Mouse (Mus musculus): ENCODE measurements around the gene Mrps34. TPM values are rescaled to one million over a fixed set of nuclear protein-coding genes. Genes with fewer than 3 reads are reported as not detected.

Mrps34 gene
- polyA plus RNA-seq, 1 experiment from 2014 or later: 80.4 TPM

Other genes starting within 250 kb of the Mrps34 start
- gene Slc9a3r2, start 244.8 kb upstream of the Mrps34 start, polyA plus RNA-seq (2015; fragmentation: Nextera tagmentation; extraction: Ambion mirVana): 58.1 and 59.3 TPM in 2 replicates
- 0.80 TPM in 2 replicates for gene Npw, start 236.7 kb upstream of the Mrps34 start, polyA plus RNA-seq (2015; fragmentation: Nextera tagmentation; extraction: Ambion mirVana)
- 22.2 and 24.7 TPM in 2 replicates for gene Zfp598, start 225.4 kb upstream of the Mrps34 start, polyA plus RNA-seq (2015; fragmentation: Nextera tagmentation; extraction: Ambion mirVana)
- 7.8 and 8.4 TPM in 2 replicates for gene Syngr3, start 205.2 kb upstream of the Mrps34 start, polyA plus RNA-seq (2015; fragmentation: Nextera tagmentation; extraction: Ambion mirVana)
- gene Gfer, start 199.0 kb upstream of the Mrps34 start, polyA plus RNA-seq (2015; fragmentation: Nextera tagmentation; extraction: Ambion mirVana): 46.6 and 48.1 TPM in 2 replicates
- 2.5 and 3.1 TPM in 2 replicates for gene Noxo1, start 198.9 kb upstream of the Mrps34 start, polyA plus RNA-seq (2015; fragmentation: Nextera tagmentation; extraction: Ambion mirVana)
- 79.8 and 84.6 TPM in 2 replicates for gene Tbl3, start 187.5 kb upstream of the Mrps34 start, polyA plus RNA-seq (2015; fragmentation: Nextera tagmentation; extraction: Ambion mirVana)
- not detected in 2 replicates for gene Rnf151, start 177.1 kb upstream of the Mrps34 start, polyA plus RNA-seq (2015; fragmentation: Nextera tagmentation; extraction: Ambion mirVana)
- gene Rps2, start 177.0 kb upstream of the Mrps34 start, polyA plus RNA-seq (2015; fragmentation: Nextera tagmentation; extraction: Ambion mirVana): 1,267 and 1,298 TPM in 2 replicates
- 206 and 215 TPM in 2 replicates for gene Ndufb10, start 170.6 kb upstream of the Mrps34 start, polyA plus RNA-seq (2015; fragmentation: Nextera tagmentation; extraction: Ambion mirVana)
- gene Rpl3l, start 167.3 kb upstream of the Mrps34 start, polyA plus RNA-seq (2015; fragmentation: Nextera tagmentation; extraction: Ambion mirVana): not detected in 2 replicates
- gene Msrb1, start 158.5 kb upstream of the Mrps34 start, polyA plus RNA-seq (2015; fragmentation: Nextera tagmentation; extraction: Ambion mirVana): 23.1 and 26.0 TPM in 2 replicates
- gene Hs3st6, start 142.1 kb upstream of the Mrps34 start, polyA plus RNA-seq (2015; fragmentation: Nextera tagmentation; extraction: Ambion mirVana): 2.6 and 3.7 TPM in 2 replicates
- gene Meiob, start 90.8 kb upstream of the Mrps34 start, polyA plus RNA-seq (2015; fragmentation: Nextera tagmentation; extraction: Ambion mirVana): not detected in 2 replicates
- gene Hagh, start 55.0 kb upstream of the Mrps34 start, polyA plus RNA-seq (2015; fragmentation: Nextera tagmentation; extraction: Ambion mirVana): 27.6 and 28.0 TPM in 2 replicates
- 18.4 and 20.4 TPM in 2 replicates for gene Fahd1, start 44.8 kb upstream of the Mrps34 start, polyA plus RNA-seq (2015; fragmentation: Nextera tagmentation; extraction: Ambion mirVana)
- 0.26 and 0.50 TPM in 2 replicates for gene Igfals, start 29.1 kb upstream of the Mrps34 start, polyA plus RNA-seq (2015; fragmentation: Nextera tagmentation; extraction: Ambion mirVana)
- gene Nubp2, start 8.8 kb upstream of the Mrps34 start, polyA plus RNA-seq (2015; fragmentation: Nextera tagmentation; extraction: Ambion mirVana): 49.6 and 49.8 TPM in 2 replicates
- gene Spsb3, start 8.5 kb upstream of the Mrps34 start, polyA plus RNA-seq (2015; fragmentation: Nextera tagmentation; extraction: Ambion mirVana): 38.5 and 40.0 TPM in 2 replicates
- gene Eme2, start within 50 bp of the Mrps34 start, polyA plus RNA-seq (2015; fragmentation: Nextera tagmentation; extraction: Ambion mirVana): 33.9 and 35.6 TPM in 2 replicates
- 35.5 and 38.2 TPM in 2 replicates for gene Nme3, start 1.4 kb downstream of the Mrps34 start, polyA plus RNA-seq (2015; fragmentation: Nextera tagmentation; extraction: Ambion mirVana)
- gene Mapk8ip3, start 41.9 kb downstream of the Mrps34 start, polyA plus RNA-seq (2015; fragmentation: Nextera tagmentation; extraction: Ambion mirVana): 42.7 and 45.2 TPM in 2 replicates
- 224 and 236 TPM in 2 replicates for gene Jpt2, start 65.6 kb downstream of the Mrps34 start, polyA plus RNA-seq (2015; fragmentation: Nextera tagmentation; extraction: Ambion mirVana)
- 7.4 and 8.4 TPM in 2 replicates for gene Cramp1l, start 120.7 kb downstream of the Mrps34 start, polyA plus RNA-seq (2015; fragmentation: Nextera tagmentation; extraction: Ambion mirVana)
- gene Ift140, start 121.0 kb downstream of the Mrps34 start, polyA plus RNA-seq (2015; fragmentation: Nextera tagmentation; extraction: Ambion mirVana): 18.7 and 22.5 TPM in 2 replicates
- 14.1 and 15.4 TPM in 2 replicates for gene Tmem204, start 188.5 kb downstream of the Mrps34 start, polyA plus RNA-seq (2015; fragmentation: Nextera tagmentation; extraction: Ambion mirVana)
- gene Telo2, start 220.9 kb downstream of the Mrps34 start, polyA plus RNA-seq (2015; fragmentation: Nextera tagmentation; extraction: Ambion mirVana): 47.6 and 54.3 TPM in 2 replicates
- 1.3 and 1.7 TPM in 2 replicates for gene Ptx4, start 225.6 kb downstream of the Mrps34 start, polyA plus RNA-seq (2015; fragmentation: Nextera tagmentation; extraction: Ambion mirVana)
- 26.5 and 27.2 TPM in 2 replicates for gene Clcn7, start 238.3 kb downstream of the Mrps34 start, polyA plus RNA-seq (2015; fragmentation: Nextera tagmentation; extraction: Ambion mirVana)

All from limb, embryonic 13.5 days (tissue).